Mouse (Mus musculus): ENCODE data around the gene Cetn4.

DNA sequence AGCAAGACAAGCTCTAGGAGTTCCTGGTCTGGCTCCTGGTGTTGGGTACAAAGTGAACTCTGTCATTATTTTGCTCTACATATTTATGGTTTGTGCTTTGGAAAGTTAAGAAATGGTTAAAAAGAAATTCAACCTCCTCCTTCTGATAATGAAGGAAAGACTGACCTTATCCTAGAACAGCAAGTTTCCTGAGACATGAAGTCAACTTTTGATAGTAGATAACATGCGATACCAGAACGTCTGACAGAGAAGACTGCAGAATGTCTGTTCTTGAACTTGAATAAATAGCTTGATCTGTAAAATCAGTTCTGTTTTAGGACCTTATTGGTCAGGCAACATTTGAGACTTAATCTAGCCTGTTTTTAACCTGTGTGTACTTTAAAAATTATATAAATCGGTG lies 14.1 kb upstream of the Cetn4 start:
- TF ChIP-seq CTCF (IDR thresholded peaks at IDR 0.05) = no peak
- TF ChIP-seq EP300 (IDR thresholded peaks at IDR 0.05) = no peak

All from lung, postnatal 0 days (tissue).